Mouse (Mus musculus): Measurements from ENCODE around the gene Odf3. TPM values are rescaled to one million over a fixed set of nuclear protein-coding genes. Genes with fewer than 3 reads are reported as not detected.

Odf3 gene
- polyA plus RNA-seq, 1 experiment, result not detected

DNA sequence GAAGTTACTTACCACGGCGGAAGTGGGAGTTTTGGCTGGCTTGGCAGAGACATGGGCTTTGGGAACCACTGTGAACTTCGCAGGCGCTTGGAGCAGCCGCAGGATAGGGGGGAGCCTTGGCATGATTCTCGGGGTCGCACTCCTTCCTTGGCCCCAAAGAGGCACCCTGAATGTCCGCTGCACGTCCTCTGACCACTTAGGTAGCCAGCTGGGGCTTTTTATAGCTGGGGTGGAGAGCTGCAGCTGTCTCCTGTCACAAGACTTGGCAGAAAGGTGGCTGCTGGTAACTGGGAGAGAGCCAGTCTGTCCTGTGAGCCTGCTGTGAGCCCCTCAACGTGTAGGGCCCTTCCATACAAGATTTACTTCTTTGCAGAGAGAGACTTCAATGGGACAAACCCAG, 52.6 kb downstream of the Odf3 start, which contains the start of gene Cox8b:
Gene Cox8b (minus strand): TSS at position 227 of the 400 bp plus-strand sequence.
- WGBS, result 84% methylated on average over 10 of the region's 10 CpGs
- no peaks in the 10 kb centered on the region for H3K4me1 ChIP-seq (ENCODE audit: control insufficient read depth, insufficient read depth, insufficient read length)
- H3K27me3 ChIP-seq (ENCODE audit: control insufficient read depth, insufficient read depth, low read length), result no peaks in the 10 kb centered on the region

More for the DNA sequence above, 52.6 kb downstream of the Odf3 start, which contains the start of gene Cox8b:
- Histone ChIP-seq H3K36me3 (ENCODE audit: control insufficient read depth, insufficient read depth, low read length) (peaks cover 13% of the 10 kb centered on the region), H3K4me3 (ENCODE audit: extremely low read depth, insufficient read depth, insufficient read length) (no peak within 1 kb of the TSS), H3K27ac (ENCODE audit: insufficient read depth, low read length) (no peak within 1 kb of the TSS)
- DNase-seq (ENCODE audit: low read depth in 1 of 2, low spot score in 2 of 2), result no peak
- TF ChIP-seq POLR2A (IDR thresholded peaks at IDR 0.05; ENCODE audit: low read depth, low read length) (no peak), CTCF (IDR thresholded peaks at IDR 0.05; ENCODE audit: extremely low read depth, insufficient read depth, insufficient read length, insufficient replicate concordance) (no peak)

Other genes starting within 250 kb of the Odf3 start
- not detected in 2 replicates for gene Olfr46, start 246.5 kb upstream of the Odf3 start, polyA plus RNA-seq (2012; rRNA removed)
- not detected in 2 replicates for gene Olfr61, start 218.8 kb upstream of the Odf3 start, polyA plus RNA-seq (2012; rRNA removed)
- gene Olfr53, start 201.4 kb upstream of the Odf3 start, polyA plus RNA-seq (2012; rRNA removed), result not detected in 2 replicates
- not detected in 2 replicates for gene Olfr539, start 187.9 kb upstream of the Odf3 start, polyA plus RNA-seq (2012; rRNA removed)
- gene Olfr45, start 165.9 kb upstream of the Odf3 start, polyA plus RNA-seq (2012; rRNA removed), result not detected in 2 replicates
- gene Olfr541, start 150.5 kb upstream of the Odf3 start, polyA plus RNA-seq (2012; rRNA removed), result not detected in 2 replicates
- 0.36 and 1.3 TPM in 2 replicates for gene Cyp2e1, start 84.1 kb upstream of the Odf3 start, polyA plus RNA-seq (2012; rRNA removed)
- 0.07 and 0.11 TPM in 2 replicates for gene Syce1, start 60.0 kb upstream of the Odf3 start, polyA plus RNA-seq (2012; rRNA removed)
- not detected in 2 replicates for gene Zfp941, start 25.6 kb upstream of the Odf3 start, polyA plus RNA-seq (2012; rRNA removed)
- gene Urah, start 12.8 kb upstream of the Odf3 start, polyA plus RNA-seq (2012; rRNA removed), result 1.1 and 1.5 TPM in 2 replicates
- gene Scgb1c1, start 2.3 kb upstream of the Odf3 start, polyA plus RNA-seq (2012; rRNA removed), result 0.25 TPM in 1 of 2 replicates, not detected in the other
- gene Gm45785, start 8.5 kb downstream of the Odf3 start, polyA plus RNA-seq (2012; rRNA removed), result not detected in 2 replicates
- gene Ric8a, start 9.2 kb downstream of the Odf3 start, polyA plus RNA-seq (2012; rRNA removed), result 104 and 117 TPM in 2 replicates
- 16.9 and 19.0 TPM in 2 replicates for gene Bet1l, start 9.8 kb downstream of the Odf3 start, polyA plus RNA-seq (2012; rRNA removed)
- gene Psmd13, start 34.2 kb downstream of the Odf3 start, polyA plus RNA-seq (2012; rRNA removed), result 39.6 and 43.0 TPM in 2 replicates
- 13.3 and 15.0 TPM in 2 replicates for gene Sirt3, start 34.5 kb downstream of the Odf3 start, polyA plus RNA-seq (2012; rRNA removed)
- not detected in 2 replicates for gene Cox8b, start 52.6 kb downstream of the Odf3 start, polyA plus RNA-seq (2012; rRNA removed)
- gene Nlrp6, start 73.1 kb downstream of the Odf3 start, polyA plus RNA-seq (2012; rRNA removed), result 0.12 and 0.32 TPM in 2 replicates
- gene Pgghg, start 93.6 kb downstream of the Odf3 start, polyA plus RNA-seq (2012; rRNA removed), result 21.2 and 26.0 TPM in 2 replicates
- 1.2 and 1.3 TPM in 2 replicates for gene Ifitm5, start 102.5 kb downstream of the Odf3 start, polyA plus RNA-seq (2012; rRNA removed)
- gene Gm45717, start 108.1 kb downstream of the Odf3 start, polyA plus RNA-seq (2012; rRNA removed), result not detected in 2 replicates
- gene Ifitm2, start 108.2 kb downstream of the Odf3 start, polyA plus RNA-seq (2012; rRNA removed), result 279 and 436 TPM in 2 replicates
- gene Ifitm1, start 119.4 kb downstream of the Odf3 start, polyA plus RNA-seq (2012; rRNA removed), result 159 and 265 TPM in 2 replicates
- gene Ifitm3, start 163.0 kb downstream of the Odf3 start, polyA plus RNA-seq (2012; rRNA removed), result 177 and 277 TPM in 2 replicates
- gene Ifitm6, start 170.1 kb downstream of the Odf3 start, polyA plus RNA-seq (2012; rRNA removed), result 25.5 and 45.9 TPM in 2 replicates
- gene Gm17387, start 181.3 kb downstream of the Odf3 start, polyA plus RNA-seq (2012; rRNA removed), result not detected in 2 replicates
- gene B4galnt4, start 213.3 kb downstream of the Odf3 start, polyA plus RNA-seq (2012; rRNA removed), result 0.79 and 1.9 TPM in 2 replicates
- 30.1 and 36.7 TPM in 2 replicates for gene Pkp3, start 230.4 kb downstream of the Odf3 start, polyA plus RNA-seq (2012; rRNA removed)